Mouse (Mus musculus) bone marrow macrophage, adult 2 months (primary cell): ENCODE results near the gene P4htm.

Experiments
- CTCF ChIP-seq: IDR thresholded peaks from 2 replicates; pipeline ENCODE4 v1.5.1; 2012; ENCODE audit warnings: low read depth, mild to moderate bottlenecking, low read length, moderate library complexity
- POLR2A ChIP-seq: IDR thresholded peaks from 2 replicates; pipeline ENCODE4 v1.6.1; 2012; ENCODE audit warnings: mild to moderate bottlenecking, low read depth, low read length, borderline replicate concordance

- TF ChIP-seq CTCF (no peak; the same call in 1 of the 2 replicates), POLR2A (peak; percentile 97)
Observed at GRCm38 (mm10) chr9:108566815-108567776, 30.4 kb downstream of the P4htm start, which contains the start of gene Ndufaf3.
